Mouse (Mus musculus): ENCODE measurements around the gene Magi2.

DNA sequence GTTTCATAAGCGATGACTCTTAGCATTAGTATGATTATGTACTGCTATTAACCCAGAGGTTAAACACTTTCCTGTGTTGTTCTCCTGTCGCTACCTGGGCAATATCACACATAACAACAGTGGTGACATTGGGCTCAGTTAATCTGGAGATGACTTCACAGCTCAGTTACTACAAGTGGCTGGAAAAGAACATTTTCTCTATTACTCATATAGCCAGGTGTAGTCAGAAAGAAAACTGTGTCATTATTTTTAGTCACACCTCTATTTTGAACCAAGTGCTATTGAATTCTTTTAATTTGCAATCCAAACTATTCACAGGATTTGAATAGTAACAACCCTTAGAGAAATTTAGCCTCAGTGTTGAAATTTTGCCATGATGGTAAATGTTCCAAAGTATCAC is 821.5 kb downstream of the Magi2 start:
- TF ChIP-seq CEBPB (IDR thresholded peaks at IDR 0.05; ENCODE audit: low read depth) (no peak), USF1 (IDR thresholded peaks at IDR 0.05; ENCODE audit: low read depth) (no peak), MYOG (IDR thresholded peaks at IDR 0.05; ENCODE audit: control insufficient read depth, extremely low read depth, insufficient read length) (no peak), CTCF (IDR thresholded peaks at IDR 0.05; ENCODE audit: control insufficient read depth, insufficient read depth, insufficient read length) (no peak)

Data from C2C12 (cell line).